Mouse (Mus musculus) cerebellum, postnatal 36 days (tissue): ENCODE data around the gene Rbm45.

Source experiments
- DNase-seq, 2 experiments: peaks; one replicate each; pipeline ENCODE4 v3.0.0; 2021 to 2022; ENCODE audit warnings: mixed read lengths in 2 of 2

Gene Rbm45

GRCm38 (mm10) chr2:76400178-76400577 is 30.4 kb downstream of the Rbm45 start:
- DNase-seq = no peak

- no peak for DNase-seq
Measured at GRCm38 (mm10) chr2:76405596-76406150, 35.9 kb downstream of the Rbm45 start.

GRCm38 (mm10) chr2:76406151-76406936 is 36.6 kb downstream of the Rbm45 start, which contains the start of gene Osbpl6:
Gene Osbpl6 (plus strand): TSS chr2:76406508.
- peak; percentile 75 to 79 for DNase-seq

- DNase-seq = peak; percentile 80 to 82
Measured at GRCm38 (mm10) chr2:76406937-76407441, 37.2 kb downstream of the Rbm45 start.

- peak; percentile 26 to 32 for DNase-seq
Measured at GRCm38 (mm10) chr2:76409526-76409925, 39.7 kb downstream of the Rbm45 start.

- peak; percentile 41 to 45 for DNase-seq
Measured at GRCm38 (mm10) chr2:76409986-76410385, 40.2 kb downstream of the Rbm45 start.

GRCm38 (mm10) chr2:76412924-76413323 is 43.1 kb downstream of the Rbm45 start:
- DNase-seq = no peak

GRCm38 (mm10) chr2:76417446-76418141 is 47.8 kb downstream of the Rbm45 start:
- DNase-seq = no peak

GRCm38 (mm10) chr2:76418142-76418518 is 48.3 kb downstream of the Rbm45 start:
- no peak for DNase-seq

GRCm38 (mm10) chr2:76421411-76421924 is 51.7 kb downstream of the Rbm45 start:
- no peak for DNase-seq

- DNase-seq = no peak
Measured at GRCm38 (mm10) chr2:76426816-76427215, 57.0 kb downstream of the Rbm45 start.

GRCm38 (mm10) chr2:76429318-76429717 is 59.5 kb downstream of the Rbm45 start:
- no peak for DNase-seq

GRCm38 (mm10) chr2:76429855-76430254 is 60.1 kb downstream of the Rbm45 start:
- no peak for DNase-seq

- no peak for DNase-seq
Measured at GRCm38 (mm10) chr2:76430539-76430938, 60.8 kb downstream of the Rbm45 start.
